Mouse (Mus musculus): ENCODE measurements at regions not wholly inside any gene's neighbourhood (a gene's known extent, or its start where the extent isn't known, plus 50 kb on each side); places are given as distances from the start of the nearest gene placed in this dataset.

GRCm38 (mm10) chr3:147458115-147458514 is 605.9 kb downstream of the Ttll7 start:
- WGBS (ENCODE audit: insufficient replicate concordance), result 34% methylated on average over 4 of the region's 4 CpGs
- H3K9me3 ChIP-seq (ENCODE audit: control insufficient read depth, low read length), result no peaks in the 10 kb centered on the region

DNA sequence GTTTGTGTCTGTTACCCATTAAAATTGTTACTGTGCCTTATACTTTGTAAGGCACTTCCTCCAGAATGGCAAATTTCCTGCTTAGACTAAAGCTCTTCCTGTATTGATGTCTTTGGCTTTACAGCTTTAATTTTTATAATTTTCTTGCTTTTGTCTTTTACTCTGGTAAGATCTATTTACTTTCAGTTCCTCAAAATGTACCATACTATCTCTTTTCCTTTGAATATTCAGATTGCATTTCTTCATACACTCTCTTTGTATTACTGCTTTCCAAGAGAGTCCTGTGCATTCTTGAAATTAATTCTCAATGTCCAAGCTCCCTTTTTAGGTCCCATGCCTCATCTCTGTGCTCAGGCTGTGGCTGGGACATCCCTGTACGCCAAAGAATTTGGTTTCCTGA is 627.7 kb downstream of the Ttll7 start:
- DNase-seq (ENCODE audit: low read depth in 3 of 3, low spot score in 3 of 3), result no peak
- 59% methylated on average over 1 of the region's 1 CpGs for WGBS (ENCODE audit: insufficient replicate concordance)
- Histone ChIP-seq H3K36me3 (replicated peaks; ENCODE audit: control insufficient read depth, insufficient read depth, low read depth) (no peaks in the 10 kb centered on the region), H3K4me2 (ENCODE audit: low read depth) (no peak overlapping the region), H3K4me3 (ENCODE audit: insufficient read depth in 1 of 2, low read depth in 2 of 2, low read length in 2 of 2) (no peak overlapping the region), H3K9ac (replicated peaks) (no peak overlapping the region), H3K9me3 (ENCODE audit: control insufficient read depth, low read length) (no peaks in the 10 kb centered on the region), H3K27ac (no peak overlapping the region), H3K27me3 (ENCODE audit: control insufficient read depth, insufficient read depth, low read length) (no peaks in the 10 kb centered on the region), H3K4me1 (replicated peaks; ENCODE audit: control insufficient read depth in 2 of 2, insufficient read depth in 2 of 2, low read length in 1 of 2) (no peaks in the 10 kb centered on the region)
- ATAC-seq (ENCODE audit: insufficient read depth), result no peak
- TF ChIP-seq CTCF (IDR thresholded peaks at IDR 0.05; ENCODE audit: low read depth) (no peak), EP300 (IDR thresholded peaks at IDR 0.05; ENCODE audit: low read depth) (no peak)

More at GRCm38 (mm10) chr3:147458115-147458514, 605.9 kb downstream of the Ttll7 start:
- Histone ChIP-seq H3K9ac (replicated peaks) (no peak overlapping the region), H3K27me3 (ENCODE audit: control insufficient read depth, insufficient read depth, low read length) (no peaks in the 10 kb centered on the region), H3K4me3 (ENCODE audit: insufficient read depth in 1 of 2, low read depth in 2 of 2, low read length in 2 of 2) (no peak overlapping the region), H3K4me2 (ENCODE audit: low read depth) (no peak overlapping the region), H3K4me1 (replicated peaks; ENCODE audit: control insufficient read depth in 2 of 2, insufficient read depth in 2 of 2, low read length in 1 of 2) (no peaks in the 10 kb centered on the region), H3K27ac (no peak overlapping the region), H3K36me3 (replicated peaks; ENCODE audit: control insufficient read depth, insufficient read depth, low read depth) (no peaks in the 10 kb centered on the region)
- TF ChIP-seq EP300 (IDR thresholded peaks at IDR 0.05; ENCODE audit: low read depth), result no peak
- no peak for TF ChIP-seq CTCF (IDR thresholded peaks at IDR 0.05; ENCODE audit: low read depth)
- DNase-seq (ENCODE audit: low read depth in 3 of 3, low spot score in 3 of 3) (no peak), ATAC-seq (ENCODE audit: insufficient read depth) (no peak)
